Mouse (Mus musculus): ENCODE data around the gene Tnfsf11. TPM values are rescaled to one million over a fixed set of nuclear protein-coding genes. Genes with fewer than 3 reads are reported as not detected.

Gene Tnfsf11
- polyA plus RNA-seq (2015; fragmentation: Nextera tagmentation; extraction: Ambion mirVana), result not detected in 2 replicates

DNA sequence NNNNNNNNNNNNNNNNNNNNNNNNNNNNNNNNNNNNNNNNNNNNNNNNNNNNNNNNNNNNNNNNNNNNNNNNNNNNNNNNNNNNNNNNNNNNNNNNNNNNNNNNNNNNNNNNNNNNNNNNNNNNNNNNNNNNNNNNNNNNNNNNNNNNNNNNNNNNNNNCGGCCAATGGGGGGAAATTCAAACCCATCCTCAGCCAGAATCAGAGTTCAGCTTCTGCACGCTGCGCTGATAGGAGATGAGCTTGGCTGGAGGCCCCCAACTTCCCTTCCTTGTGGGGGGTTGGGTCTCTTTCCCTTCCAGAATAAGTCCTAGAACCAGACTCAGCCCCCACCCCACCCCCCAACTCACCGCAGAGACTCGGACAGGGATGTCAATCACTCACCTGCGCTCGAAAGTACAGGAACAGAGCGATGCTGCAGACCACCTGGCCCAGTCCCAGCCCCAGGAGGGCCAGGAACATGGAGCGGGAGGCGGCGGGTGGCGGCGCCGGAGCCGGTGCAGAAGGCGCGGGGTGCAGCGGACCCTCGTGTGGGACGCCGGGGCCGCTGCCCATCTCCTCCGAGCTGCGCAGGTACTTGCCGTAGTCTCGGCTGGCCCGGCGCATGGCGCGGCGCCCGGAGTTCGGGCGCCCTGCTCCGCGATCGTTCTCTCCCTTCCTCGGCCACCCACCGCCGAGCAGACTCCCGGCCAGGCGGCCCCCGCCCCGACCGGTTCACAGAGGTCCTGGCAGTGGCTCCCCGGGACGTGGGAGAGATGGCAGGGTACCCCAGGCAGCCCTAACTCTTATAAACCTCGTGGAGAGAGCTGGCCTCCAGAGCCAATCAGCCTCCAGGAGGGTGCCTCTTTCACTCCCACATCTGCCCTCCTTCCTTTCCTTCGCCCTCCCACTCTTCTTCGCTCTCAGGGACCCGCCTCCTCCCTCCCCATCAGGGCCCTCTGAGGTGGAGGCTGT lies at the start of gene Tnfsf11:
Gene Tnfsf11, minus strand, starts transcription at position 758 of the 952 bp plus-strand sequence.
- Histone ChIP-seq H3K4me3 (peak within 1 kb of the TSS; percentile 47), H3K27me3 (peaks cover 39% of the 10 kb centered on the region), H3K27ac (no peak within 1 kb of the TSS), H3K4me1 (replicated peaks) (peaks cover 9% of the 10 kb centered on the region), H3K9ac (peak within 1 kb of the TSS; percentile 72), H3K9me3 (no peaks in the 10 kb centered on the region), H3K4me2 (peak within 1 kb of the TSS; percentile 89), H3K36me3 (no peaks in the 10 kb centered on the region)
- ATAC-seq (ENCODE audit: low FRiP score), result no peak
- 1% methylated on average over 47 of the region's 51 CpGs for WGBS

- Histone ChIP-seq H3K36me3 (no peaks in the 10 kb centered on the region), H3K9me3 (no peaks in the 10 kb centered on the region), H3K27ac (no peak overlapping the region), H3K9ac (no peak overlapping the region), H3K4me1 (replicated peaks) (no peaks in the 10 kb centered on the region), H3K27me3 (no peaks in the 10 kb centered on the region), H3K4me2 (no peak overlapping the region), H3K4me3 (no peak overlapping the region)
- no peak for ATAC-seq (ENCODE audit: low FRiP score)
- 69% methylated on average over 8 of the region's 8 CpGs for WGBS
Measured at GRCm38 (mm10) chr14:78356764-78357163, 48.9 kb upstream of the Tnfsf11 start.

GRCm38 (mm10) chr14:78355381-78355780 lies 47.5 kb upstream of the Tnfsf11 start:
- no peak for ATAC-seq (ENCODE audit: low FRiP score)
- Histone ChIP-seq H3K4me3 (no peak overlapping the region), H3K9ac (no peak overlapping the region), H3K4me1 (replicated peaks) (no peaks in the 10 kb centered on the region), H3K36me3 (no peaks in the 10 kb centered on the region), H3K27ac (no peak overlapping the region), H3K4me2 (no peak overlapping the region), H3K9me3 (no peaks in the 10 kb centered on the region), H3K27me3 (no peaks in the 10 kb centered on the region)
- 81% methylated on average over 4 of the region's 4 CpGs for WGBS

- 80% methylated on average over 4 of the region's 4 CpGs for WGBS
- Histone ChIP-seq H3K9me3 (no peaks in the 10 kb centered on the region), H3K4me3 (no peak overlapping the region), H3K9ac (no peak overlapping the region), H3K27ac (no peak overlapping the region), H3K4me2 (no peak overlapping the region), H3K36me3 (no peaks in the 10 kb centered on the region), H3K27me3 (no peaks in the 10 kb centered on the region), H3K4me1 (replicated peaks) (no peaks in the 10 kb centered on the region)
- no peak for ATAC-seq (ENCODE audit: low FRiP score)
Measured at GRCm38 (mm10) chr14:78352865-78353264, 45.0 kb upstream of the Tnfsf11 start.

DNA sequence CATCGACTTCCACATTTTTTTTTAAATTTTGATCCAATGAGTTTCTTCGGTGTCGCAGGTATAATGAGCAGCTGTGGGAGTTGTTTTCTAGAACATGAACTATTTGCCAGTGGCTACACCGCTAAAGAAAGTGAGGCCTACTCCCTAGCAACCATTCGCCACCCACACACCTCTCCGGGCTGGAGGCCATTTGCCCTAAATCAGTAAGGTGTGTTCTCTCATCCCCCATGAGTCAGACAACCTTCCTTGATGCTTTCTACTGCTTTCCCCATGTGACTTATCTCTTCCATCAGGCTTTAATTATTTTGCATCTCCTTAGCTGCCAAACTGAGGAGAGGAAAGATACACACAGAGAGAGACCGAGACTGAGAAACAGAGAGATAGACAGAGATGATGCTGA lies 43.7 kb upstream of the Tnfsf11 start:
- Histone ChIP-seq H3K9me3 (no peaks in the 10 kb centered on the region), H3K27ac (no peak overlapping the region), H3K27me3 (no peaks in the 10 kb centered on the region), H3K36me3 (no peaks in the 10 kb centered on the region), H3K4me1 (replicated peaks) (no peaks in the 10 kb centered on the region), H3K4me3 (no peak overlapping the region), H3K9ac (no peak overlapping the region), H3K4me2 (no peak overlapping the region)
- ATAC-seq (ENCODE audit: low FRiP score), result no peak
- WGBS, result 92% methylated on average over 7 of the region's 7 CpGs

DNA sequence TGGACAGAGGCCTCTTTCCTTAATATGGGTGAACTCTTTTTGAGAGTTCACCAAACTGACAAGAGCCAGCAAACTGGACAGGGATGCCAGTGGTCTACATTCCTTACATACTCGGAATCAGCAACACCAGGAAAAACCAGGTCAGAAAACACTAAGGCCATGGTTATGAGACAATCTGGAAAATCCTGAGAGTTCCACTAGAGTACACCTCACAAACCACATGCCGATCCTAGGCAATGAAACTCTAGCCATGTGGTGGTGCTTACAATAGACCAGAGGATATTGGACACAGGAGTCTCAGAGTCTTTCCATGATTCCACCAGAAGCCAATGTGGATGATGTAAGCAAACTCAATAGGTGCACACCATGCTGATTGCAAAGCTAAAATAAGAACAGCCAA lies 39.9 kb upstream of the Tnfsf11 start:
- WGBS, result 91% methylated on average over 2 of the region's 2 CpGs
- H3K4me3 ChIP-seq, result no peak overlapping the region
- H3K27ac ChIP-seq, result no peak overlapping the region
- no peaks in the 10 kb centered on the region for H3K27me3 ChIP-seq
- no peak overlapping the region for H3K4me2 ChIP-seq
- H3K36me3 ChIP-seq, result no peaks in the 10 kb centered on the region
- H3K9ac ChIP-seq, result no peak overlapping the region
- ATAC-seq (ENCODE audit: low FRiP score), result no peak
- no peaks in the 10 kb centered on the region for H3K9me3 ChIP-seq
- no peaks in the 10 kb centered on the region for H3K4me1 ChIP-seq (replicated peaks)

GRCm38 (mm10) chr14:78343007-78343406 lies 35.2 kb upstream of the Tnfsf11 start:
- no peaks in the 10 kb centered on the region for H3K9me3 ChIP-seq
- ATAC-seq (ENCODE audit: low FRiP score), result no peak
- H3K4me3 ChIP-seq, result no peak overlapping the region
- H3K36me3 ChIP-seq, result no peaks in the 10 kb centered on the region
- H3K4me1 ChIP-seq (replicated peaks), result no peaks in the 10 kb centered on the region
- no peak overlapping the region for H3K4me2 ChIP-seq
- H3K27me3 ChIP-seq, result no peaks in the 10 kb centered on the region
- no peak overlapping the region for H3K9ac ChIP-seq
- H3K27ac ChIP-seq, result no peak overlapping the region
- WGBS, result 34% methylated on average over 8 of the region's 8 CpGs

DNA sequence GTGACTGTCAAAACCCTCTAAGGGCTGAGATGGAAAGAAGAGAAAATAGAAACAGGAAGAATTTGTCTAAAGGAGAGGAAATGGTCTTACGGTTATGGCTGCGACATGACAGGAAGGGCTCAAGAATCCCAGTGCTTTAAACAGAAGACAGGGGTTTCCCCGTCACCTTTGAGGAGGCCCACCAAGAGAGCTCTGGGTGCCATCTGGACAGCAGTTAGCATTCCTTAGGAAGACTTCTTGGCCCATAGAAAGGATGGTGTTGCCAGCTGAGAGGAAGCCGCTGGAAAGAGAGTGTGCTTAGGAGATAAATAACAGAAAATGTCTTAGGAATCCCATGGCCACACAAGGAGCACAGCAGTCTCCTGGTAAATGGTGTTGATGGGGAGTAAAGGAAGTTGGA lies 34.3 kb upstream of the Tnfsf11 start:
- H3K4me3 ChIP-seq, result no peak overlapping the region
- no peaks in the 10 kb centered on the region for H3K27me3 ChIP-seq
- no peak overlapping the region for H3K27ac ChIP-seq
- ATAC-seq (ENCODE audit: low FRiP score), result no peak
- H3K9ac ChIP-seq, result no peak overlapping the region
- H3K4me2 ChIP-seq, result no peak overlapping the region
- no peaks in the 10 kb centered on the region for H3K4me1 ChIP-seq (replicated peaks)
- 91% methylated on average over 4 of the region's 4 CpGs for WGBS
- no peaks in the 10 kb centered on the region for H3K9me3 ChIP-seq
- H3K36me3 ChIP-seq, result no peaks in the 10 kb centered on the region

GRCm38 (mm10) chr14:78333341-78333740 lies 25.5 kb upstream of the Tnfsf11 start:
- Histone ChIP-seq H3K36me3 (no peaks in the 10 kb centered on the region), H3K9ac (no peak overlapping the region), H3K27ac (no peak overlapping the region), H3K4me2 (no peak overlapping the region), H3K4me1 (replicated peaks) (0 out of 2 replicates have a peak, but pooled peaks cover 4% of the 10 kb centered on the region), H3K9me3 (no peaks in the 10 kb centered on the region), H3K4me3 (no peak overlapping the region), H3K27me3 (no peaks in the 10 kb centered on the region)
- WGBS, result 85% methylated on average over 3 of the region's 3 CpGs
- no peak for ATAC-seq (ENCODE audit: low FRiP score)

GRCm38 (mm10) chr14:78331368-78331767 lies 23.5 kb upstream of the Tnfsf11 start:
- H3K27me3 ChIP-seq, result no peaks in the 10 kb centered on the region
- no peak overlapping the region for H3K9ac ChIP-seq
- H3K4me3 ChIP-seq, result no peak overlapping the region
- no peak overlapping the region for H3K4me2 ChIP-seq
- no peaks in the 10 kb centered on the region for H3K9me3 ChIP-seq
- no peak overlapping the region for H3K27ac ChIP-seq
- H3K4me1 ChIP-seq (replicated peaks), result 0 out of 2 replicates have a peak, but pooled peaks cover 4% of the 10 kb centered on the region
- H3K36me3 ChIP-seq, result no peaks in the 10 kb centered on the region
- WGBS, result 73% methylated on average over 7 of the region's 7 CpGs
- ATAC-seq (ENCODE audit: low FRiP score), result no peak

GRCm38 (mm10) chr14:78330576-78331300 lies 22.9 kb upstream of the Tnfsf11 start:
- WGBS, result 53% methylated on average over 11 of the region's 11 CpGs
- Histone ChIP-seq H3K36me3 (no peaks in the 10 kb centered on the region), H3K27me3 (no peaks in the 10 kb centered on the region), H3K9me3 (no peaks in the 10 kb centered on the region), H3K9ac (no peak overlapping the region), H3K27ac (no peak overlapping the region), H3K4me2 (no peak overlapping the region), H3K4me3 (no peak overlapping the region), H3K4me1 (replicated peaks) (0 out of 2 replicates have a peak, but pooled peaks cover 4% of the 10 kb centered on the region)
- no peak for ATAC-seq (ENCODE audit: low FRiP score)

- no peaks in the 10 kb centered on the region for H3K36me3 ChIP-seq
- 82% methylated on average over 8 of the region's 8 CpGs for WGBS
- H3K9ac ChIP-seq, result no peak overlapping the region
- H3K27ac ChIP-seq, result no peak overlapping the region
- H3K4me2 ChIP-seq, result no peak overlapping the region
- H3K4me1 ChIP-seq (replicated peaks), result 0 out of 2 replicates have a peak, but pooled peaks cover 4% of the 10 kb centered on the region
- no peaks in the 10 kb centered on the region for H3K9me3 ChIP-seq
- no peak for ATAC-seq (ENCODE audit: low FRiP score)
- no peaks in the 10 kb centered on the region for H3K27me3 ChIP-seq
- no peak overlapping the region for H3K4me3 ChIP-seq
Measured at GRCm38 (mm10) chr14:78329765-78330451, 22.1 kb upstream of the Tnfsf11 start.

All from hindbrain, embryonic 13.5 days (tissue).